Mouse (Mus musculus): ENCODE measurements at regions not wholly inside any gene's neighbourhood (a gene's known extent, or its start where the extent isn't known, plus 50 kb on each side); places are given as distances from the start of the nearest gene placed in this dataset.

DNA sequence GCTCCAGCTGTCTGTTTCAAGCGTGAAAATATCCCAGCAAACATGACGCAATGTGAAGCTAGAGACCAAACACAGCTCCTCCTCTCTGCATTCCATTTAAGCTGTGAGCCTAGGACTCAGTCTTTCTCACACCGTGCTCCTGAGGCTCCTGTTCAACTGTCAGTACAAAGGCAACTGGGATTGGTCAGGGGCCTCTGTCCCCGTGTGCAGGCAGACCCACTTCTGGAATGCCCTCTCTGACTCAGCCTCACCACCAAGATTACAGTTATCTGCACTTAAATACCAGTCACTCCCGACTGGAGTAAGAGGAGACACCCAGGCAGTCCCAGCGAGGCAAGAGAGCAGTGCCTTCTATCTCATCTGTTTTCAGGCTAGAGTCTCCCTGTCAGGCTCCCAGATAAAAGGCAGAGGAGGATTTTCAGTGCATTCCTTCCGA is 112.8 kb downstream of the Tbx18 start:
- Histone ChIP-seq H3K4me1 (ENCODE audit: control insufficient read depth, insufficient read depth, low read length) (no peaks in the 10 kb centered on the region), H3K4me3 (ENCODE audit: insufficient read depth, low read depth, low read length) (no peak overlapping the region), H3K36me3 (ENCODE audit: control insufficient read depth, insufficient read depth, low read length) (no peaks in the 10 kb centered on the region), H3K27me3 (ENCODE audit: control insufficient read depth, insufficient read depth, low read length) (no peaks in the 10 kb centered on the region), H3K9ac (ENCODE audit: low read depth, low read length) (no peak overlapping the region), H3K79me2 (ENCODE audit: control insufficient read depth, insufficient read depth, low read length) (no peaks in the 10 kb centered on the region), H3K27ac (replicated peaks; ENCODE audit: insufficient read depth, low read depth, low read length) (no peak overlapping the region)
- no peak for DNase-seq (ENCODE audit: extremely low read depth, low read depth, low spot score)
- no peak for TF ChIP-seq POLR2A (IDR thresholded peaks at IDR 0.05; ENCODE audit: extremely low read depth, insufficient read depth, low read length)
- no peak for TF ChIP-seq CTCF (IDR thresholded peaks at IDR 0.05; ENCODE audit: low read depth, low read length)
- WGBS: 28% methylated on average over 7 of the region's 7 CpGs

DNA sequence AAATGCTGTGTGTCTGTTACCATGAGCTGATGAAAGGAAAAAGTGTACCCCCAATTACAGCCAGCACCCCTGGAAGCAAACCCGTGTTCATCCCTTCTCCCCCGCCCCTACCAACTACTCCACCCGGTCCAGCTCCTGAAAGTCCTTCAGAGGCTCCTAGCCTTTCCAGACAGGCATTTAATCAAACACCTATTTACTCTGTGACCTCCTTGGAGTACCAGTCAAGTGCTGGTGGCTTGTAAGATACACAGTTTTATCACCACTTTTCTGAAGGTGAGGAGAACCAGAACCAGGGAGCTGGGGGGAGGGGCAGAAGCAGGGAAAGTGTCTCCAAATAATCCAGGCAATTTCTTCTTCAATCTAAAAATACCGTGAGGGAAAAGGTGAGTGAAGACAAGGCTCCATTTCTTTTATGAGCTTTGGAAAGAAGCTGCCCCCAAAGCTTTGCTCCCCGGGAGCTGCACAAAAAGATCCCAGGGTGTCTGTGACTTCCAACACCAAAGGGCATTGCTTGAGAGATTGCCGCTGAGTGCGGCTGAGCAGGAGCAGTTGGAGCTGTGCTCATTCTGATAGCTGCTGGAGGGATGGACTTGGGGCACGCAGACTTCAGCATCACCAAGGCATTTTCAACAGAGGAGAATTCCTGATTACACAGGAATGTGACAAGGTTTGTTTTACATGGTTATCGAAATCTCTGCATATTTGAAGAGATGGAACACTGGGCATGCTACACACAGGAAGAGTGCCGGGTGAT is 123.0 kb downstream of the Tbx18 start:
- H3K9ac ChIP-seq (ENCODE audit: low read depth, low read length): no peak overlapping the region
- DNase-seq (ENCODE audit: extremely low read depth, low read depth, low spot score): no peak
- H3K4me1 ChIP-seq (ENCODE audit: control insufficient read depth, insufficient read depth, low read length): no peaks in the 10 kb centered on the region
- TF ChIP-seq CTCF (IDR thresholded peaks at IDR 0.05; ENCODE audit: low read depth, low read length) (no peak), POLR2A (IDR thresholded peaks at IDR 0.05; ENCODE audit: extremely low read depth, insufficient read depth, low read length) (no peak)
- H3K4me3 ChIP-seq (ENCODE audit: insufficient read depth, low read depth, low read length): no peak overlapping the region
- H3K79me2 ChIP-seq (ENCODE audit: control insufficient read depth, insufficient read depth, low read length): no peaks in the 10 kb centered on the region
- H3K36me3 ChIP-seq (ENCODE audit: control insufficient read depth, insufficient read depth, low read length): no peaks in the 10 kb centered on the region
- no peaks in the 10 kb centered on the region for H3K27me3 ChIP-seq (ENCODE audit: control insufficient read depth, insufficient read depth, low read length)
- 44% methylated on average over 10 of the region's 10 CpGs for WGBS
- no peak overlapping the region for H3K27ac ChIP-seq (replicated peaks; ENCODE audit: insufficient read depth, low read depth, low read length)

DNA sequence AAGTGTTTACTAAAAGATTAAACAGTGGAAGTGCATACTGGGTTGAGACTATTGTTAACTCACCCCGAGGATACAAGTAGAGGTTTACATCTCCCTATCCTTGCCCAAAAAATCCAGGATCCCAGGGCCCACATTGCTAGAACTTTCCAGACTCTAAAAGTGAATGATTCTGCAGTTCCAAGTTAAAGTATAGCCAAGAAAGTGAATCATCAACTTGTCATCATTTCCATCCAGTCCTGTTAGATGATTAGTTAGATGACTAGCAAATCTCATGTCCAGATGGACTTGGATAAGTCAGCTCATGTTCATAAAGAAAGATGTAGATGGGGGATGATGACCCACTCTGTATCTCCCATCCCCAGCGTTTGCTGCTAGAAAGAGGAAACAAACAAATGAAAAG is 155.5 kb downstream of the Tbx18 start:
- Histone ChIP-seq H3K27me3 (ENCODE audit: control insufficient read depth, insufficient read depth, low read length) (no peaks in the 10 kb centered on the region), H3K36me3 (ENCODE audit: control insufficient read depth, insufficient read depth, low read length) (no peaks in the 10 kb centered on the region), H3K4me3 (ENCODE audit: insufficient read depth, low read depth, low read length) (no peak overlapping the region), H3K27ac (replicated peaks; ENCODE audit: insufficient read depth, low read depth, low read length) (no peak overlapping the region), H3K4me1 (ENCODE audit: control insufficient read depth, insufficient read depth, low read length) (no peaks in the 10 kb centered on the region), H3K9ac (ENCODE audit: low read depth, low read length) (no peak overlapping the region), H3K79me2 (ENCODE audit: control insufficient read depth, insufficient read depth, low read length) (no peaks in the 10 kb centered on the region)
- DNase-seq (ENCODE audit: extremely low read depth, low read depth, low spot score): no peak
- no peak for TF ChIP-seq CTCF (IDR thresholded peaks at IDR 0.05; ENCODE audit: low read depth, low read length)
- WGBS: 46% methylated on average over 2 of the region's 2 CpGs

DNA sequence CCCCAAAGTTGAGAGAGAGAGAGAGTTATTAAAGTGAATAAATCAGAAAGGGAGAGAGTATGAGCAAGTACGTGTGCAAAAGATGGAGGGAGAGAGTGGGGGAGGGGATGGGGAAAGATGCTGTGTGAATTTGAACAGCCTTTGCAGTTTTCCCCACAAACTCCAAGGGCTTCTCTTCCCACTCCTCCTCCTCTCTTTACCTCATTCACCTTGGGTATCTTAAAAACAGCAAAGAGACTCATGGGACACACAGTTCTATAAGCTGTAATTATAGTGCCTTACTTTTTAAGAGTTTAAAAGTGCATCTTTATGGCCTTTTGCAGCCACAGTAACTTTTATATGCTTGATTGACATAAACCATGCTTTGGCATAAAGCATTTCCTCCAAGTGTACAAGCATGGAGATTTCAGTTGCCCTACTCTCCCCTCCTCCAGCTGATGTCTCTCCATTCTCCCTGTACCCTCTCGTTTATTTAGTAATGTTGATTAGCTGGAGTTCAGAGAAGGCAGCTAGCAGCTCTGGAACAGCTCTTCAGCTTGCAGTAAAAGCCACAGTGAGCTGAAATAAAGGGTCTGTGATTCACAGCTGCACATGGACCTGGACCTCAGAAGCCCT is 156.7 kb downstream of the Tbx18 start:
- Histone ChIP-seq H3K4me1 (ENCODE audit: control insufficient read depth, insufficient read depth, low read length) (no peaks in the 10 kb centered on the region), H3K79me2 (ENCODE audit: control insufficient read depth, insufficient read depth, low read length) (no peaks in the 10 kb centered on the region), H3K9ac (ENCODE audit: low read depth, low read length) (no peak overlapping the region), H3K4me3 (ENCODE audit: insufficient read depth, low read depth, low read length) (no peak overlapping the region), H3K27me3 (ENCODE audit: control insufficient read depth, insufficient read depth, low read length) (no peaks in the 10 kb centered on the region), H3K36me3 (ENCODE audit: control insufficient read depth, insufficient read depth, low read length) (no peaks in the 10 kb centered on the region), H3K27ac (replicated peaks; ENCODE audit: insufficient read depth, low read depth, low read length) (no peak overlapping the region)
- no peak for DNase-seq (ENCODE audit: extremely low read depth, low read depth, low spot score)
- TF ChIP-seq CTCF (IDR thresholded peaks at IDR 0.05; ENCODE audit: low read depth, low read length) (no peak), POLR2A (IDR thresholded peaks at IDR 0.05; ENCODE audit: extremely low read depth, insufficient read depth, low read length) (no peak)
- WGBS: 15% methylated on average over 2 of the region's 2 CpGs

DNA sequence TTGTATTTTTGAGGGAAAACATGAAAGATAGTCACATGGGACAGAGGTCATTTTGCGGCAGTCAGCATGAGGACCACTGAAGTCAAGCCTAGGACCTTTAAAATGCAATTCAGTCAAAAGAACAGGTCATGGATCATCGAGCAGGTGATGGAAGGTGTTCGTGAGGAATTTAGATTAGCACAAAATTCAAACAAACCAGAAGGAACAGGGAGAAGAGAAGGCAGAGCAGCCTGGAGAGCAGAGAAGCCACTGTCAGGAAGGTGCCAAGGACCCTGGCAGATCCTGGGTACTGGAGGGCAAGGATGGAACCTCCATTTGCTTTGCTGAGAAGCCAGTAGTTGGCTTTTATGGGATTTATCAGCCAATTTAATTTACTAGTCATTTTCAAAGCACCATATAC is 167.8 kb downstream of the Tbx18 start:
- WGBS: 56% methylated on average over 3 of the region's 3 CpGs
- Histone ChIP-seq H3K27me3 (ENCODE audit: control insufficient read depth, insufficient read depth, low read length) (no peaks in the 10 kb centered on the region), H3K79me2 (ENCODE audit: control insufficient read depth, insufficient read depth, low read length) (no peaks in the 10 kb centered on the region), H3K4me1 (ENCODE audit: control insufficient read depth, insufficient read depth, low read length) (no peaks in the 10 kb centered on the region), H3K36me3 (ENCODE audit: control insufficient read depth, insufficient read depth, low read length) (no peaks in the 10 kb centered on the region), H3K27ac (replicated peaks; ENCODE audit: insufficient read depth, low read depth, low read length) (no peak overlapping the region), H3K9ac (ENCODE audit: low read depth, low read length) (no peak overlapping the region), H3K4me3 (ENCODE audit: insufficient read depth, low read depth, low read length) (no peak overlapping the region)
- no peak for TF ChIP-seq CTCF (IDR thresholded peaks at IDR 0.05; ENCODE audit: low read depth, low read length)
- no peak for TF ChIP-seq POLR2A (IDR thresholded peaks at IDR 0.05; ENCODE audit: extremely low read depth, insufficient read depth, low read length)
- no peak for DNase-seq (ENCODE audit: extremely low read depth, low read depth, low spot score)

DNA sequence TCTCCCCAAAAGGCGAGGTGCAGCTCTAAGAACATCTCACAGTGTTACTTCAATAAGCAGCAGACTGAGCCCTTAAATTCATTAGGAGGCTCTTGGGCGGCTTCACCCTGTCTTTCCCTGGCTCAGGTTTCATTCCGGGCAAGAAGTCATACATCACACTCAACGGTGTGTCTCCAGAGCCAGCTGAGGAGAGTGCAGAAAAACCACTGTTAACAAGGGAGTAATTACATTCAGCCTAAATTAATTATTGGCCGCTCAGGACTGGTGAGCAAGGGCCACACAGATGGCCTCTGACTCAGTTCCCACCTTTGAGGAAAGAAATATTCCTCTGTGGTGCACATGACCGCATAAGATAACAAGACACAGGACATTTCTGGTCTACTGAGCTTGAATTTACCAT is 168.3 kb downstream of the Tbx18 start:
- Histone ChIP-seq H3K4me3 (ENCODE audit: insufficient read depth, low read depth, low read length) (no peak overlapping the region), H3K4me1 (ENCODE audit: control insufficient read depth, insufficient read depth, low read length) (no peaks in the 10 kb centered on the region), H3K36me3 (ENCODE audit: control insufficient read depth, insufficient read depth, low read length) (no peaks in the 10 kb centered on the region), H3K79me2 (ENCODE audit: control insufficient read depth, insufficient read depth, low read length) (no peaks in the 10 kb centered on the region), H3K9ac (ENCODE audit: low read depth, low read length) (no peak overlapping the region), H3K27ac (replicated peaks; ENCODE audit: insufficient read depth, low read depth, low read length) (no peak overlapping the region), H3K27me3 (ENCODE audit: control insufficient read depth, insufficient read depth, low read length) (no peaks in the 10 kb centered on the region)
- TF ChIP-seq CTCF (IDR thresholded peaks at IDR 0.05; ENCODE audit: low read depth, low read length) (no peak), POLR2A (IDR thresholded peaks at IDR 0.05; ENCODE audit: extremely low read depth, insufficient read depth, low read length) (no peak)
- WGBS: 67% methylated on average over 6 of the region's 6 CpGs
- DNase-seq (ENCODE audit: extremely low read depth, low read depth, low spot score): no peak
